8 mouse cellular contexts compared by ENCODE assay signal in genomic region chr13:28950623-28951491, GRCm38 (mm10). TPM values are rescaled to one million over a fixed set of nuclear protein-coding genes. Genes with fewer than 3 reads are reported as not detected.
A peak's percentile ranks its signal among the peaks of the same experiment; 100 is the strongest.
DNase-seq lines count a peak whose midpoint lies in the region.

No protein-coding gene starts in this region.

- peaks cover 23% of the 10 kb centered on the region for H3K36me3 ChIP-seq in forebrain, embryonic 10.5 days (replicated peaks)

- H3K9me3 ChIP-seq in forebrain, embryonic 10.5 days, result no peaks in the 10 kb centered on the region

- H3K27ac ChIP-seq in forebrain, embryonic 10.5 days, result peak overlapping the region; percentile 99

- DNase-seq in 416B (ENCODE audit: low read depth), result peak; percentile 69
- peak; percentile 54 for DNase-seq in adrenal gland, postnatal 25 days
- peak; percentile 73 for DNase-seq in forebrain, embryonic 10.5 days (ENCODE audit: extremely low spot score, low spot score)
- peak; percentile 76 to 79 for DNase-seq in heart, postnatal 10 days
- peak; percentile 47 to 60 for DNase-seq in kidney, postnatal 36 days
- DNase-seq in lung, adult 18-20 months, result peak; percentile 29 to 30
- DNase-seq in ovary, postnatal 36 days (ENCODE audit: low spot score), result peak; percentile 63
- DNase-seq in yolk sac, embryonic 10.5 days (ENCODE audit: low spot score), result peak; percentile 65

- intact Hi-C loops in heart, postnatal 10 days (cut with DNase I), result loop anchor here (1.0 to 10.0 kb wide), 7 partner anchors 66 to 1034 kb away; partner anchors contain the start of gene E2f3

- H3K4me1 ChIP-seq in forebrain, embryonic 10.5 days, result peaks cover 38% of the 10 kb centered on the region

- peaks cover 4% of the 10 kb centered on the region; the same call in 1 of the 2 replicates for H3K27me3 ChIP-seq in forebrain, embryonic 10.5 days (ENCODE audit: poor library complexity, severe bottlenecking)

- WGBS in forebrain, embryonic 10.5 days, result under 1% methylated on average over 32 of the region's 32 CpGs

- H3K4me3 ChIP-seq in forebrain, embryonic 10.5 days, result peak overlapping the region; percentile 84

RNA-seq across cellular contexts. Expression of gene Sox4, which starts 2.7 kb away (rescaled TPM):
- total RNA-seq in adrenal gland, postnatal 25 days (2021), result 32.8 and 33.5 TPM in 2 replicates
- polyA plus RNA-seq in forebrain, embryonic 10.5 days (2016; fragmentation: Nextera tagmentation; extraction: Ambion mirVana), result 50.5 and 52.0 TPM in 2 replicates
- total RNA-seq in heart, postnatal 10 days (2021), result 100 to 1,000 TPM in 1 of 2 experiments, 10 to 100 TPM in 1; 58.8 to 129 TPM

Comparison
In these comparisons a context has a peak if more than half of its experiments do, and no peak if none do; other contexts are left out.
1. Peak in every context shown above with its lines: DNase-seq, H3K4me3 ChIP-seq and H3K27ac ChIP-seq.